Mouse (Mus musculus) cortical plate, adult 2 months (tissue): Measurements from ENCODE around the gene B4galt1.

Source experiments
- CTCF ChIP-seq: fragments of 200-500 bp; IDR thresholded peaks from 2 replicates; pipeline ENCODE4 v1.5.1; 2011; ENCODE audit warnings: mild to moderate bottlenecking, control low read depth, low read length; ENCODE audit not compliant: insufficient read depth; ENCODE audit errors: extremely low read depth
- POLR2A ChIP-seq: fragments of 200-500 bp; IDR thresholded peaks from 2 replicates; pipeline ENCODE4 v1.6.1; 2011; ENCODE audit warnings: mild to moderate bottlenecking, low read length, control low read depth; ENCODE audit not compliant: insufficient read depth; ENCODE audit errors: extremely low read depth

DNA sequence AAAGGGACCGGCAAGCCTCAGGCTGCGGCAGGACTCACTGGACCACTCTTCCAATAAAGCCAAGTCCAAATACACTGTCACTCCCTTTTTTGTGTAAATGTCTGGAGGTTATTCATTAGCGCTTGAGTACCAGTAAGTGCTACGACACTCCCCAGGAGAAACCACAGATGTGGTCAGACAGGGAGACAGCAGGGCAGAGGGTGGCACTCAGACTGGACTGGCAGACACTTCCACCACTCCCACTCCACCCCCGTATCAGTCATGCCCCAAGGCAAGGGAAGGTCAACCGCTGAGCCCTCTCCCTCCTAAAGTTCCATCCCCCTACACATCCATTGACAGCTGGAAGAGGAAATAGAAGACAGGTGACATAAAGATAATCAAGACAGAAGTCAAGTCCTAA is 35.4 kb downstream of the B4galt1 start:
- TF ChIP-seq CTCF, result no peak
- TF ChIP-seq POLR2A, result no peak
